Mouse (Mus musculus) gastrocnemius, postnatal 4 days (tissue): ENCODE measurements around the gene Hkdc1. TPM values are rescaled to one million over a fixed set of nuclear protein-coding genes. Genes with fewer than 3 reads are reported as not detected.

Experiments
- total RNA-seq, 2 experiments: library from RNA; stranded (reverse); gene quantifications; 2 replicates each; pipeline ENCODE4 v1.2.3; 2021

The Hkdc1 gene
- total RNA-seq, 2 experiments from 2014 or later = 0.62 to 0.71 TPM

Other genes with a start within 250 kb of the Hkdc1 start
- 10 to 100 TPM; 25.5 to 30.8 TPM for gene Tspan15, start 191.2 kb downstream of the Hkdc1 start, total RNA-seq
- gene Tacr2, start 170.1 kb downstream of the Hkdc1 start, total RNA-seq = not detected
- gene Hk1, start 42.6 kb downstream of the Hkdc1 start, total RNA-seq = 10 to 100 TPM; 26.1 to 27.2 TPM
- under 1 TPM; 0.29 to 0.39 TPM for gene 4930507D05Rik, start 27.0 kb upstream of the Hkdc1 start, total RNA-seq
- gene Supv3l1, start 27.2 kb upstream of the Hkdc1 start, total RNA-seq = 10 to 100 TPM; 22.2 to 25.2 TPM
- gene Vps26a, start 64.3 kb upstream of the Hkdc1 start, total RNA-seq = 10 to 100 TPM; 30.4 to 32.8 TPM
- 10 to 100 TPM; 16.2 to 16.7 TPM for gene Srgn, start 105.0 kb upstream of the Hkdc1 start, total RNA-seq
- 10 to 100 TPM; 29.4 to 31.0 TPM for gene Kif1bp, start 156.0 kb upstream of the Hkdc1 start, total RNA-seq
- 10 to 100 TPM; 34.9 to 41.2 TPM for gene Ddx21, start 179.8 kb upstream of the Hkdc1 start, total RNA-seq
- gene Ddx50, start 228.7 kb upstream of the Hkdc1 start, total RNA-seq = 100 to 1,000 TPM in 1 of 2 experiments, 10 to 100 TPM in 1; 89.7 to 106 TPM